Mouse (Mus musculus) intestine, embryonic 14.5 days (tissue): ENCODE data around the gene Itsn1. TPM values are rescaled to one million over a fixed set of nuclear protein-coding genes. Genes with fewer than 3 reads are reported as not detected.

Source experiments
- ATAC-seq: fragments of 200-750 bp; cut with Nextera tagmentation; replicated peaks from 2 replicates; pipeline ENCODE4 v1.8.0; 2017; ENCODE audit warnings: low read depth, moderate number of reproducible peaks, moderate TSS enrichment, moderate library complexity; ENCODE audit not compliant: low FRiP score, low TSS enrichment
- DNase-seq: peaks from one replicate; pipeline ENCODE4 v3.0.0-alpha.2; 2018; ENCODE audit warnings: low spot score
- H3K27ac ChIP-seq: fragments of 300-500 bp; sonication (generic); 2 replicates; pipeline ENCODE4 v1.5.1; 2014; ENCODE audit warnings: low read depth, mild to moderate bottlenecking, control low read depth
- H3K27me3 ChIP-seq: fragments of 300-500 bp; sonication (generic); replicated peaks from 2 replicates; pipeline ENCODE4 v1.6.1; 2014; ENCODE audit warnings: low read length, control low read depth; ENCODE audit not compliant: control insufficient read depth, insufficient read depth
- H3K36me3 ChIP-seq: fragments of 300-500 bp; sonication (generic); 2 replicates; pipeline ENCODE4 v1.6.1; 2014; ENCODE audit warnings: low read length, control low read depth; ENCODE audit not compliant: control insufficient read depth, insufficient read depth
- H3K4me1 ChIP-seq: fragments of 300-500 bp; sonication (generic); replicated peaks from 2 replicates; pipeline ENCODE4 v1.6.1; 2014; ENCODE audit warnings: low read length, control low read depth, mixed read lengths; ENCODE audit not compliant: control insufficient read depth, insufficient read depth
- H3K4me2 ChIP-seq: fragments of 300-500 bp; sonication (generic); 2 replicates; pipeline ENCODE4 v1.6.1; 2014; ENCODE audit warnings: low read length
- H3K4me3 ChIP-seq: fragments of 300-500 bp; sonication (generic); 2 replicates; pipeline ENCODE4 v1.5.1; 2014; ENCODE audit warnings: low read depth, low read length, control low read depth, mixed read lengths
- H3K9ac ChIP-seq: fragments of 300-500 bp; sonication (generic); 2 replicates; pipeline ENCODE4 v1.6.1; 2014; ENCODE audit warnings: mild to moderate bottlenecking, low read length
- H3K9me3 ChIP-seq: fragments of 300-500 bp; sonication (generic); 2 replicates; pipeline ENCODE4 v1.6.1; 2016; ENCODE audit warnings: low read length, control low read depth; ENCODE audit not compliant: control insufficient read depth
- WGBS: fragments of 180-500 bp; shearing (Covaris S2); extraction: QIAGEN DNeasy Blood & Tissue Kit; methylation state at CpG from one replicate; pipeline ENCODE4 v1.1.7; 2014; 5-methylcytosine and 5-hydroxymethylcytosine counted together
- polyA plus RNA-seq: library from polyadenylated mRNA; unstranded; fragments of >200 nt; fragmentation: Nextera tagmentation; extraction: Ambion mirVana; gene quantifications from 2 replicates; pipeline ENCODE4 v1.2.1, GENCODE M21; 2014

The Itsn1 gene
- polyA plus RNA-seq, 1 experiment from 2014 or later, result 22.7 TPM

DNA sequence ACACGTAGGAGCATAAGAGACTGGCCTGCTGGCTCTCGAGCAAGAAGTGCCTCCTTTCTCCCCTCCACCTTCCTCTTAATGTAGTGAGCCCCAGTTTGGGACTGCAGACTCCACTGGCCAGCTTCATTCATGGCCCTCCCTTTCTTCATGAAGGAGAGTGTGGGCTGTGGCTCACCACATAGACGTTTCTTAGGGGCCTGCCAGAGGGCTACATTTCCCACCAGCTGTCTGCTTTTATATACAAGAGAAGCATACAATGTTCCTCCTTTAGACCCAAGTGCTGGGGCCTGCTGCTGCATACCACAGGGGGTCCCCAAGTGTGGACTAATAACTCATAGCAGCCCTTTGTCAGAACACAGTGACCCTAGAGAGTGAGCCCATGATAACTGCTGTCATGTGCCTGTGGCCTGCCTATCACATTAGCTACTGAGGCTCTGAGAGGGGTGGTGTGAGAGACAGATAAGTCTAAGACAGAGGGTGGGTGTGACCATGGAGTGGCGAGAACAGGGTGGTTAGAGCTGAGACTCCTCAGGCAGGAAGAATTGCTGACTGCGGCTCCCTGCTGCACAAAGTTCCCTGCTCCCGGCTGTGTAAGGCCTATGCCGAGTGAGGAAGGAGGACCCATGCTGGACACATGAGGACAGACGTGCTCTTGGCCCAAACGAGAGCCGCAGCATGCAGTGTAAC is 135.7 kb downstream of the Itsn1 start:
- Histone ChIP-seq H3K36me3 (peaks cover 43% of the 10 kb centered on the region), H3K4me2 (no peak overlapping the region), H3K9me3 (no peaks in the 10 kb centered on the region), H3K27ac (0 out of 2 replicates have a peak overlapping the region, but pooled peaks have one; percentile 13), H3K4me3 (no peak overlapping the region), H3K9ac (no peak overlapping the region), H3K27me3 (no peaks in the 10 kb centered on the region), H3K4me1 (peaks cover 25% of the 10 kb centered on the region)
- no peak for DNase-seq
- 80% methylated on average over 10 of the region's 10 CpGs for WGBS
- no peak; the same call in 1 of the 2 replicates for ATAC-seq

GRCm38 (mm10) chr16:91865570-91866257 is 136.6 kb downstream of the Itsn1 start:
- WGBS, result 82% methylated on average over 7 of the region's 7 CpGs
- no peak for DNase-seq

GRCm38 (mm10) chr16:91866258-91866634 is 137.2 kb downstream of the Itsn1 start:
- no peak overlapping the region for H3K9ac ChIP-seq
- ATAC-seq (no peak), DNase-seq (no peak)
- no peak overlapping the region for H3K4me2 ChIP-seq
- 88% methylated on average over 5 of the region's 5 CpGs for WGBS
- peaks cover 54% of the 10 kb centered on the region for H3K36me3 ChIP-seq
- H3K4me3 ChIP-seq, result no peak overlapping the region
- no peaks in the 10 kb centered on the region for H3K9me3 ChIP-seq
- H3K27ac ChIP-seq, result no peak overlapping the region
- no peaks in the 10 kb centered on the region for H3K27me3 ChIP-seq
- peaks cover 12% of the 10 kb centered on the region for H3K4me1 ChIP-seq

More at GRCm38 (mm10) chr16:91865570-91866257, 136.6 kb downstream of the Itsn1 start:
- Histone ChIP-seq H3K27me3 (no peaks in the 10 kb centered on the region), H3K4me1 (peaks cover 17% of the 10 kb centered on the region), H3K9me3 (no peaks in the 10 kb centered on the region), H3K27ac (no peak overlapping the region), H3K36me3 (peaks cover 49% of the 10 kb centered on the region), H3K4me3 (no peak overlapping the region), H3K9ac (no peak overlapping the region), H3K4me2 (no peak overlapping the region)
- ATAC-seq, result no peak

DNA sequence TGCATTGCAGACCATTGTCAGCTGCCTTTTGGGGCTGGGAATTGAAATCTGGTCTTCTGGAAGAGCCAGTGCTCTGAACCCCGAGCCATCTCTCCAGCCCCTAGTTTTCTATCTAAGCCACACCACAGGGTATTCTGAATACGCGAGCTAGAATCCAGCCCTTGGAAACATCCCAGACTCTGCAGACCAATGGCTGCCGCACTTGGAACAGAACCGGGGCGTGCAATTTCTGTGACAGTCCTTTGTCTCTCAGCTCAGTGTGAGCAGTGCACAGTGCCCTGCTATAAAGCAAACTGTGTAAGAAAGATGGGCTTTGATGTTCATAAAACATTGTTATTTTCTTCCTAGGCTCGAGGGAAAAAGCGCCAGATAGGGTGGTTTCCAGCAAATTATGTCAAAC is 138.6 kb downstream of the Itsn1 start:
- no peak overlapping the region for H3K4me2 ChIP-seq
- no peaks in the 10 kb centered on the region for H3K9me3 ChIP-seq
- no peak overlapping the region for H3K27ac ChIP-seq
- no peaks in the 10 kb centered on the region for H3K4me1 ChIP-seq
- H3K27me3 ChIP-seq, result no peaks in the 10 kb centered on the region
- H3K36me3 ChIP-seq, result peaks cover 60% of the 10 kb centered on the region
- no peak for DNase-seq
- no peak overlapping the region for H3K9ac ChIP-seq
- no peak for ATAC-seq
- H3K4me3 ChIP-seq, result no peak overlapping the region
- 89% methylated on average over 8 of the region's 8 CpGs for WGBS

GRCm38 (mm10) chr16:91868943-91869911 is 140.1 kb downstream of the Itsn1 start:
- H3K4me2 ChIP-seq, result no peak overlapping the region
- DNase-seq (no peak), ATAC-seq (no peak)
- H3K36me3 ChIP-seq, result peaks cover 49% of the 10 kb centered on the region
- no peaks in the 10 kb centered on the region for H3K27me3 ChIP-seq
- H3K27ac ChIP-seq, result no peak overlapping the region
- 91% methylated on average over 28 of the region's 28 CpGs for WGBS
- no peaks in the 10 kb centered on the region for H3K4me1 ChIP-seq
- H3K4me3 ChIP-seq, result no peak overlapping the region
- H3K9ac ChIP-seq, result no peak overlapping the region
- H3K9me3 ChIP-seq, result no peaks in the 10 kb centered on the region

- Histone ChIP-seq H3K4me3 (no peak overlapping the region), H3K4me1 (no peaks in the 10 kb centered on the region; the same call in 1 of the 2 replicates), H3K4me2 (no peak overlapping the region), H3K9ac (no peak overlapping the region), H3K36me3 (peaks cover 43% of the 10 kb centered on the region), H3K9me3 (no peaks in the 10 kb centered on the region), H3K27me3 (no peaks in the 10 kb centered on the region), H3K27ac (no peak overlapping the region)
- ATAC-seq (no peak), DNase-seq (no peak)
- WGBS, result 96% methylated on average over 6 of the region's 6 CpGs
Observed at GRCm38 (mm10) chr16:91870158-91870582, 141.1 kb downstream of the Itsn1 start.

- H3K36me3 ChIP-seq, result peaks cover 38% of the 10 kb centered on the region
- H3K4me3 ChIP-seq, result no peak overlapping the region
- 84% methylated on average over 6 of the region's 6 CpGs for WGBS
- no peak overlapping the region for H3K4me2 ChIP-seq
- peaks cover 7% of the 10 kb centered on the region; the same call in 1 of the 2 replicates for H3K4me1 ChIP-seq
- no peaks in the 10 kb centered on the region for H3K9me3 ChIP-seq
- H3K9ac ChIP-seq, result no peak overlapping the region
- ATAC-seq (no peak), DNase-seq (no peak)
- no peak overlapping the region for H3K27ac ChIP-seq
- H3K27me3 ChIP-seq, result no peaks in the 10 kb centered on the region
Observed at GRCm38 (mm10) chr16:91871188-91871587, 142.1 kb downstream of the Itsn1 start.

GRCm38 (mm10) chr16:91873695-91874094 is 144.6 kb downstream of the Itsn1 start:
- 69% methylated on average over 3 of the region's 3 CpGs for WGBS
- ATAC-seq, result no peak

More at GRCm38 (mm10) chr16:91873695-91874094, 144.6 kb downstream of the Itsn1 start:
- Histone ChIP-seq H3K9ac (no peak overlapping the region), H3K4me2 (no peak overlapping the region), H3K4me3 (no peak overlapping the region), H3K27me3 (no peaks in the 10 kb centered on the region), H3K9me3 (no peaks in the 10 kb centered on the region), H3K36me3 (peaks cover 23% of the 10 kb centered on the region), H3K4me1 (peaks cover 7% of the 10 kb centered on the region; the same call in 1 of the 2 replicates), H3K27ac (no peak overlapping the region)
- DNase-seq, result no peak
